Mouse (Mus musculus) forebrain, embryonic 13.5 days (tissue): Measurements from ENCODE around the gene Smox. TPM values are rescaled to one million over a fixed set of nuclear protein-coding genes. Genes with fewer than 3 reads are reported as not detected.

Source experiments
- ATAC-seq: fragments of 200-750 bp; cut with Nextera tagmentation; 2 replicates; pipeline ENCODE4 v1.8.0; 2017
- H3K27ac ChIP-seq: fragments of 300-500 bp; sonication (generic); 2 replicates; pipeline ENCODE4 v1.5.1; 2015; ENCODE audit warnings: inconsistent platforms, mild to moderate bottlenecking, moderate library complexity
- H3K27me3 ChIP-seq: fragments of 300-500 bp; sonication (generic); 2 replicates; pipeline ENCODE4 v1.6.1; 2015; ENCODE audit warnings: mild to moderate bottlenecking, inconsistent platforms
- H3K36me3 ChIP-seq: fragments of 300-500 bp; sonication (generic); 2 replicates; pipeline ENCODE4 v1.6.1; 2015; ENCODE audit warnings: mild to moderate bottlenecking, inconsistent platforms; ENCODE audit not compliant: poor library complexity, severe bottlenecking
- H3K4me1 ChIP-seq: fragments of 300-500 bp; sonication (generic); 2 replicates; pipeline ENCODE4 v1.6.1; 2015; ENCODE audit warnings: inconsistent platforms
- H3K4me2 ChIP-seq: fragments of 300-500 bp; sonication (generic); 2 replicates; pipeline ENCODE4 v1.6.1; 2015; ENCODE audit warnings: inconsistent platforms, mild to moderate bottlenecking, moderate library complexity
- H3K4me3 ChIP-seq: fragments of 300-500 bp; sonication (generic); 2 replicates; pipeline ENCODE4 v1.5.1; 2015; ENCODE audit warnings: mild to moderate bottlenecking, inconsistent platforms
- H3K9ac ChIP-seq: fragments of 300-500 bp; sonication (generic); 2 replicates; pipeline ENCODE4 v1.6.1; 2015; ENCODE audit warnings: mild to moderate bottlenecking, inconsistent platforms
- H3K9me3 ChIP-seq: fragments of 300-500 bp; sonication (generic); replicated peaks from 2 replicates; pipeline ENCODE4 v1.6.1; 2016; ENCODE audit warnings: inconsistent platforms
- whole genome bisulfite sequencing: fragments of 180-500 bp; shearing (Covaris S2); methylation state at CpG from one replicate; pipeline ENCODE4 v1.1.7; 2015; 5-methylcytosine and 5-hydroxymethylcytosine counted together
- polyA plus RNA-seq: library from polyadenylated mRNA; unstranded; fragments of >200 nt; fragmentation: Nextera tagmentation; extraction: Ambion mirVana; gene quantifications from 2 replicates; pipeline ENCODE4 v1.2.1, GENCODE M21; 2015

Smox gene
- polyA plus RNA-seq, 1 experiment from 2014 or later = 52.5 TPM

DNA sequence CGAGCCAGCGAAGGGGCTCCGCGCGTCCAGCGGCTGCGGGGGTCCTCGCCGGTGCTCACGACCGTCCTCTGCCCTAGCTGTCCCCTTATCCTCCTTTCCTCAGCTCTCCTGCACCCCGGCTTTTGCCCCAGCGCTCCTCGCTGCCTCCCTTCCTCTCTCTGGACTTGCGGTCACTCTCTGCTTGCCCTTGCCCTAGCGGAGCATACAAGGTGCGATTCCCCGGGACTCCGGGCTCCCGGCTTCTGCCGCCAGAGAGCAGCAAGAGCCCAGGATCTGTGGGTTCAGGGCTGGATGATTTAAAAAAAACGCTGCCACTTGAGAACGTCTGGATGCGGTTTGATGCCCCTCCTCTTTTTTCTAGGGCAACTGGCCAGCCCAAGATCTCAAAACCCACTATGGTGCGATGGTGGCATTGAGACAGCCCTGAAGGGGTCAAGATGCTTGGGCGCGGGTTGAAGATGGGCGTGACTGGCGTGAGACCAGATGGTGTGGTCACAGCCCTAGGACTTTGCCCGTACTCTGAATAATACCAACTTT lies 71.4 kb downstream of the Smox start:
- H3K27me3 ChIP-seq = peaks cover 81% of the 10 kb centered on the region

More for the DNA sequence above, 71.4 kb downstream of the Smox start:
- H3K4me2 ChIP-seq = peak overlapping the region; percentile 80
- peaks cover 21% of the 10 kb centered on the region for H3K4me1 ChIP-seq
- no peak overlapping the region for H3K27ac ChIP-seq
- peak overlapping the region; percentile 54 for H3K9ac ChIP-seq
- no peaks in the 10 kb centered on the region for H3K9me3 ChIP-seq
- under 1% methylated on average over 25 of the region's 30 CpGs for WGBS
- no peaks in the 10 kb centered on the region for H3K36me3 ChIP-seq
- peak overlapping the region; percentile 45 for H3K4me3 ChIP-seq
- peak; percentile 39 for ATAC-seq

Other genes with a start within 250 kb of the Smox start
- gene Pank2, start 229.0 kb upstream of the Smox start, polyA plus RNA-seq = 34.3 and 42.6 TPM in 2 replicates
- gene Rnf24, start 138.6 kb upstream of the Smox start, polyA plus RNA-seq = 14.6 and 15.5 TPM in 2 replicates
- not detected in 2 replicates for gene Adra1d, start 70.8 kb downstream of the Smox start, polyA plus RNA-seq